Mouse (Mus musculus): ENCODE results near the gene Gm20388.

- TF ChIP-seq POLR2A (IDR thresholded peaks at IDR 0.05; ENCODE audit: extremely low read depth, insufficient read depth, low read length) = no peak
- no peak for TF ChIP-seq CTCF (IDR thresholded peaks at IDR 0.05; ENCODE audit: extremely low read depth, insufficient read depth, low read length)
Measured at GRCm38 (mm10) chr8:122596031-122596430, 2685.4 kb downstream of the Gm20388 start.

Data from cortical plate, adult 2 months (tissue).